Mouse (Mus musculus) neural tube, embryonic 11.5 days (tissue): ENCODE results near the gene Zfp747. TPM values are rescaled to one million over a fixed set of nuclear protein-coding genes. Genes with fewer than 3 reads are reported as not detected.
"Not testable (repeated sequence)": the region's sequence is repeated elsewhere in the genome, so short reads cannot be mapped to it uniquely, and the experiment has no call there.

ENCODE experiments used
- ATAC-seq: fragments of 200-750 bp; cut with Nextera tagmentation; 2 replicates; pipeline ENCODE4 v1.8.0; 2017; ENCODE audit warnings: moderate number of reproducible peaks, mild to moderate bottlenecking, moderate TSS enrichment, moderate library complexity; ENCODE audit not compliant: insufficient read depth, low FRiP score, low TSS enrichment
- DNase-seq: peaks from one replicate; pipeline ENCODE4 v3.0.0-alpha.2; 2015; ENCODE audit warnings: low spot score
- H3K27ac ChIP-seq: fragments of 300-500 bp; sonication (generic); 2 replicates; pipeline ENCODE4 v1.5.1; 2014; ENCODE audit warnings: low read depth, mild to moderate bottlenecking, low read length
- H3K27me3 ChIP-seq: fragments of 300-500 bp; sonication (generic); 2 replicates; pipeline ENCODE4 v1.6.1; 2014; ENCODE audit warnings: mild to moderate bottlenecking, low read length, mixed read lengths; ENCODE audit not compliant: control insufficient read depth, insufficient read depth
- H3K36me3 ChIP-seq: fragments of 300-500 bp; sonication (generic); 2 replicates; pipeline ENCODE4 v1.6.1; 2014; ENCODE audit warnings: mild to moderate bottlenecking, low read length, moderate library complexity, mixed read lengths; ENCODE audit not compliant: control insufficient read depth, insufficient read depth
- H3K4me1 ChIP-seq: fragments of 300-500 bp; sonication (generic); 2 replicates; pipeline ENCODE4 v1.6.1; 2014; ENCODE audit warnings: low read length, mixed read lengths; ENCODE audit not compliant: control insufficient read depth, insufficient read depth
- H3K4me2 ChIP-seq: fragments of 300-500 bp; sonication (generic); 2 replicates; pipeline ENCODE4 v1.6.1; 2014; ENCODE audit warnings: low read depth, mild to moderate bottlenecking, moderate library complexity
- H3K4me3 ChIP-seq: fragments of 300-500 bp; sonication (generic); 2 replicates; pipeline ENCODE4 v1.5.1; 2014; ENCODE audit warnings: low read depth, low read length
- H3K9ac ChIP-seq: fragments of 300-500 bp; sonication (generic); 2 replicates; pipeline ENCODE4 v1.6.1; 2014; ENCODE audit warnings: mild to moderate bottlenecking, low read length
- H3K9me3 ChIP-seq: fragments of 300-500 bp; sonication (generic); 2 replicates; pipeline ENCODE4 v1.6.1; 2016; ENCODE audit warnings: low read length; ENCODE audit not compliant: control insufficient read depth
- WGBS: fragments of 180-500 bp; shearing (Covaris S2); extraction: QIAGEN DNeasy Blood & Tissue Kit; methylation state at CpG from one replicate; pipeline ENCODE4 v1.1.7; 2014; 5-methylcytosine and 5-hydroxymethylcytosine counted together
- polyA plus RNA-seq: library from polyadenylated mRNA; unstranded; fragments of >200 nt; fragmentation: Nextera tagmentation; extraction: Ambion mirVana; gene quantifications from 2 replicates; pipeline ENCODE4 v1.2.1, GENCODE M21; 2014

Zfp747 gene
- polyA plus RNA-seq, 1 experiment from 2014 or later, result 9.4 TPM

GRCm38 (mm10) chr7:127386641-127387392 lies 11.0 kb upstream of the Zfp747 start, which contains the start of gene 9130019O22Rik:
Gene 9130019O22Rik (minus strand): TSS chr7:127387166.
- Histone ChIP-seq H3K9me3 (no peaks in the 10 kb centered on the region), H3K4me1 (no peaks in the 10 kb centered on the region), H3K9ac (peak within 1 kb of the TSS; percentile 65), H3K4me2 (peak within 1 kb of the TSS; percentile 61), H3K4me3 (peak within 1 kb of the TSS; percentile 53), H3K27me3 (no peaks in the 10 kb centered on the region), H3K27ac (no peak within 1 kb of the TSS), H3K36me3 (0 out of 2 replicates have a peak, but pooled peaks cover 2% of the 10 kb centered on the region)
- WGBS, result 12% methylated on average over 33 of the region's 38 CpGs
- ATAC-seq (peak; percentile 83), DNase-seq (peak; percentile 79)

DNA sequence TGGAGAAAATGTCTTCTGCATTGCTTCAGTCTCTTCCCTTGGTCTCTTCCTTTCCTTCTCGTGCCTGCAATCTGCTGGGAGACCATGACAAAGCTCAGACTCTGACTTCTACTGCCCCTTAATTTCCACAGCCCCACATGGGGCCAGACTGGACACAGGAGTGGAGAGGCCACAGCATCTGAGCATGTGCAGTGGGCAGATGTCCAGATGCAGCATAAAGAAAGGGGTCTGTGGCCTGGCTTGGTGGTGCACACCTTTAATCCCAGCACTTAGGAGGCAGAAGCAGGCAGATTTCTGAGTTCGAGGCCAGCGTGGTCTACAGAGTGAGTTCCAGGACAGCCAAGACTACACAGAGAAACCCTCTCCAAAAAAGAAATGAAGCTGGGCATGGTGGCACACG lies 9.7 kb upstream of the Zfp747 start:
- DNase-seq, H3K4me3 ChIP-seq, H3K36me3 ChIP-seq, H3K9me3 ChIP-seq, H3K9ac ChIP-seq, H3K4me2 ChIP-seq, H3K27me3 ChIP-seq, H3K27ac ChIP-seq, ATAC-seq, H3K4me1 ChIP-seq: not testable (repeated sequence)
- 94% methylated on average over 4 of the region's 4 CpGs for WGBS

DNA sequence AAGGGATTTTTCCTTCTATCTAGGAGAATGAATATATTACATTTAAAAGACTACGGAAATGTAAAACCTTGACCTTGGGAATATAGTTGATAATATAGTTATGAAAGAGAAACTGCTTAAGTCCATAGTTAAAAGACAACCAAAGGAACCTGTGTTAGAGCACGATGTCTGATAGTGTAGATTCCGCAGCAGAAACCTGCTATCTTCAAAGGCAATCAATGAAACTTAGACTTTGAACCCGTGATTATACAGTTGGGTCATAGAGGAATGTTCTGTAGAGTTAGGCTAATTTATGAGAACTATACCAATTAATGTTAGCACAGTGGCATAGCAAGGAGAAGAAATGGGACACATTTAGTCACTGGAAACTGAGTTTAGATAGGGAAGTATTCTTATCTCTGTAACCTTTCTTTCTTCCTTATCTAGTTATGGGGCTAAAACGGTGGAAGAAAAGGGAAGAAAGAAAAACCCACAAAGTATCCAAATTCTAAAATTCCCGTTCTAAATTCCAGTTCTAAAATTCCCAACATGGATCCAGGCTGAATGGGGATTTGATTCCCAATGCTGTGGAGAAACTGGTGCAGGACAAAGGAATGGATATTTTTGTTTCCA lies 2.6 kb upstream of the Zfp747 start:
- DNase-seq (no peak), ATAC-seq (no peak)
- Histone ChIP-seq H3K27ac (no peak overlapping the region), H3K9me3 (no peaks in the 10 kb centered on the region), H3K36me3 (no peaks in the 10 kb centered on the region), H3K4me1 (no peaks in the 10 kb centered on the region), H3K4me2 (no peak overlapping the region), H3K9ac (no peak overlapping the region), H3K4me3 (no peak overlapping the region), H3K27me3 (no peaks in the 10 kb centered on the region)
- WGBS, result 78% methylated on average over 6 of the region's 6 CpGs

DNA sequence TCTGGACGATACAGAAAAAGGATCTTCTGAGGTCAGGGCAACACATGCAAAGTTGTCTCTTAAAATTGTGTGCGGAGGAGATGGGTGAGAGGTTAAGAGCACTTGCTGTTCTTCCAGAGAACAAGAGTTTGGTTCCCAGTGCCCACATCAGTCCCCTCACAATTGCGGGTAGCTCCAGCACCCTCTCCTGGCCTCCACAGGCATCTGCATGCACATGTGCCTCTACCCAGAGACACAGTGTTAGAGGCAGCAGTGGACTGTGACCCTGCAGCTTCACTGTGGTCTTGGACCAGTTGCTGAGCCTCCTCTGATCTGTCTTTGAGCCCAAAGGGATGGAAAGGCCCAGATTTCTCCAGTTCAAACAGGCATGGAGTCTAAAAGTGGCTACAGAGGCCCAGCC lies 4.0 kb downstream of the Zfp747 start:
- WGBS, result 81% methylated on average over 3 of the region's 3 CpGs

GRCm38 (mm10) chr7:127371213-127371612 lies 4.6 kb downstream of the Zfp747 start:
- ATAC-seq (no peak), DNase-seq (no peak)
- Histone ChIP-seq H3K9me3 (no peaks in the 10 kb centered on the region), H3K9ac (no peak overlapping the region), H3K27me3 (no peaks in the 10 kb centered on the region), H3K4me2 (no peak overlapping the region), H3K27ac (no peak overlapping the region), H3K4me1 (no peaks in the 10 kb centered on the region), H3K4me3 (no peak overlapping the region), H3K36me3 (no peaks in the 10 kb centered on the region)
- WGBS, result 87% methylated on average over 2 of the region's 2 CpGs

More for the DNA sequence above, 4.0 kb downstream of the Zfp747 start:
- not testable (repeated sequence) for H3K27ac ChIP-seq, H3K9me3 ChIP-seq, ATAC-seq, H3K4me1 ChIP-seq, H3K4me3 ChIP-seq, DNase-seq, H3K9ac ChIP-seq, H3K4me2 ChIP-seq, H3K27me3 ChIP-seq, H3K36me3 ChIP-seq

GRCm38 (mm10) chr7:127366249-127366648 lies 9.6 kb downstream of the Zfp747 start:
- Histone ChIP-seq H3K9me3 (no peaks in the 10 kb centered on the region), H3K4me1 (no peaks in the 10 kb centered on the region), H3K4me3 (no peak overlapping the region), H3K4me2 (no peak overlapping the region), H3K9ac (no peak overlapping the region), H3K27ac (no peak overlapping the region), H3K27me3 (peaks cover 5% of the 10 kb centered on the region; the same call in 1 of the 2 replicates), H3K36me3 (no peaks in the 10 kb centered on the region)
- ATAC-seq, result no peak
- WGBS, result 84% methylated on average over 3 of the region's 3 CpGs
- DNase-seq, result no peak

DNA sequence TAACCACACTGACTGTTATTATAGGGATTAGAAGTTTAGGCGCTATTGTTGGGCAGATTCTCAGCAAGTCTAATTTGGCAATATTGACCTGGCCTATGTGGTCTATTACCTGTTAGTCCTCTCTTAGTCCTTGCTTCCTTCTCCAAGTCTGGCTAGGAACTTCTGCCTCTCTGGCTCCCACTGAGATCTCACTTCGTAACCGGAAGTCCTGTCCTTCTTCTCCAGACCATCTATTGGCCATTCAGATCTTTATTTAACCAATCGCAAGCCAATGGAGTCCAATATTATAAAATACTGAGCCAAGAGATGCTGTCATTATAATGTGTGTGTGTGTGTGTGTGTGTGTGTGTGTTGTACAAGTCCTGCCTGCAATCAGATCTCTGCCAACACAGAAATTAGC lies 11.7 kb downstream of the Zfp747 start:
- no peak overlapping the region for H3K9ac ChIP-seq
- H3K27me3 ChIP-seq, result peaks cover 5% of the 10 kb centered on the region; the same call in 1 of the 2 replicates
- no peaks in the 10 kb centered on the region for H3K36me3 ChIP-seq
- H3K27ac ChIP-seq, result no peak overlapping the region
- ATAC-seq (no peak), DNase-seq (no peak)
- H3K4me3 ChIP-seq, result peak overlapping the region; percentile 33; the same call in 1 of the 2 replicates
- H3K9me3 ChIP-seq, result no peaks in the 10 kb centered on the region
- H3K4me2 ChIP-seq, result peak overlapping the region; percentile 62; the same call in 1 of the 2 replicates
- 55% methylated on average over 4 of the region's 4 CpGs for WGBS
- H3K4me1 ChIP-seq, result no peaks in the 10 kb centered on the region

GRCm38 (mm10) chr7:127363475-127363921 lies 12.4 kb downstream of the Zfp747 start:
- no peak for ATAC-seq
- no peak overlapping the region for H3K27ac ChIP-seq

More at GRCm38 (mm10) chr7:127363475-127363921, 12.4 kb downstream of the Zfp747 start:
- H3K9ac ChIP-seq, result peak overlapping the region; percentile 59
- under 1% methylated on average over 24 of the region's 24 CpGs for WGBS
- H3K4me3 ChIP-seq, result peak overlapping the region; percentile 33
- no peaks in the 10 kb centered on the region for H3K9me3 ChIP-seq
- DNase-seq, result peak; percentile 46
- peak overlapping the region; percentile 62 for H3K4me2 ChIP-seq
- no peaks in the 10 kb centered on the region for H3K36me3 ChIP-seq
- no peaks in the 10 kb centered on the region for H3K4me1 ChIP-seq
- H3K27me3 ChIP-seq, result peaks cover 5% of the 10 kb centered on the region; the same call in 1 of the 2 replicates
